Mouse (Mus musculus): ENCODE results near the gene Tbc1d2.
"Not testable (repeated sequence)": the region's sequence is repeated elsewhere in the genome, so short reads cannot be mapped to it uniquely, and the experiment has no call there.

Tbc1d2 gene

DNA sequence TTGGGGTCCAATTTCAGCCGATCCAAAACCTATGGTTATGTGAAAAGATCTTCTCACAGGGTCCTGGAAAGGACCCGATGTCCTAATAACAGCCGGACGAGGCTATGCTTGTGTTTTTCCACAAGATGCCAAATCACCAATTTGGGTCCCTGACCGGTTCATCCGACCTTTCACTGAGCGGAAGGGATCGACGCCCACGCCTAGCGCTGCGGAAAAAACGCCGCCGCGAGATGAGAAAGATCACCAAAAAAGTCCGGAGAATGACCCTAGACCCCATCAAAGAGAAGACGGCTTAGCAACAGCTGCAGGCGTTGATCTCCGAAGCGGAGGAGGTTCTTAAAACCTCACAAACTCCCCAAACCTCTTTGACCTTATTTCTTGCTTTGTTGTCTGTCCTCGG is 68.4 kb downstream of the Tbc1d2 start:
- DNase-seq (ENCODE audit: low read depth, low spot score), result not testable (repeated sequence)

GRCm38 (mm10) chr4:46580799-46581243 is 69.2 kb downstream of the Tbc1d2 start:
- not testable (repeated sequence) for DNase-seq (ENCODE audit: low read depth, low spot score)

DNA sequence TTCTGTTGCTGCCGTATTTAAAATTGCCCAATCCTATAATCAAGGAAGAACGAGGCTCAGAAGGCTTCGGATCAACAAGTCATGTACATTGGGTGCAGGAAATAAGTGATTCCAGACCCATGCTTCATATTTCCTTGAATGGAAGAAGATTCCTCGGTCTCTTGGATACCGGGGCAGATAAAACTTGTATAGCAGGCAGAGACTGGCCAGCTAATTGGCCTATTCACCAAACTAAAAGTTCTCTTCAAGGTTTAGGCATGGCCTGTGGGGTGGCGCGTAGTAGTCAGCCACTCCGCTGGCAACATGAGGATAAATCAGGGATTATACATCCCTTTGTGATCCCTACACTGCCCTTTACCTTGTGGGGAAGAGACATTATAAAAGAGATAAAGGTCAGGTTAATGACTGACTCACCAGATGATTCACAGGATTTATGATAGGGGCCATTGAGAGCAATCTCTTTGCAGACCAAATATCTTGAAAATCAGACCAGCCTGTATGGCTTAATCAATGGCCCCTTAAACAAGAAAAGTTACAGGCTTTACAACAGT is 71.1 kb downstream of the Tbc1d2 start:
- DNase-seq (ENCODE audit: low read depth, low spot score), result not testable (repeated sequence)

- DNase-seq (ENCODE audit: low read depth, low spot score), result no peak
Observed at GRCm38 (mm10) chr4:46578228-46578627, 71.8 kb downstream of the Tbc1d2 start.

DNA sequence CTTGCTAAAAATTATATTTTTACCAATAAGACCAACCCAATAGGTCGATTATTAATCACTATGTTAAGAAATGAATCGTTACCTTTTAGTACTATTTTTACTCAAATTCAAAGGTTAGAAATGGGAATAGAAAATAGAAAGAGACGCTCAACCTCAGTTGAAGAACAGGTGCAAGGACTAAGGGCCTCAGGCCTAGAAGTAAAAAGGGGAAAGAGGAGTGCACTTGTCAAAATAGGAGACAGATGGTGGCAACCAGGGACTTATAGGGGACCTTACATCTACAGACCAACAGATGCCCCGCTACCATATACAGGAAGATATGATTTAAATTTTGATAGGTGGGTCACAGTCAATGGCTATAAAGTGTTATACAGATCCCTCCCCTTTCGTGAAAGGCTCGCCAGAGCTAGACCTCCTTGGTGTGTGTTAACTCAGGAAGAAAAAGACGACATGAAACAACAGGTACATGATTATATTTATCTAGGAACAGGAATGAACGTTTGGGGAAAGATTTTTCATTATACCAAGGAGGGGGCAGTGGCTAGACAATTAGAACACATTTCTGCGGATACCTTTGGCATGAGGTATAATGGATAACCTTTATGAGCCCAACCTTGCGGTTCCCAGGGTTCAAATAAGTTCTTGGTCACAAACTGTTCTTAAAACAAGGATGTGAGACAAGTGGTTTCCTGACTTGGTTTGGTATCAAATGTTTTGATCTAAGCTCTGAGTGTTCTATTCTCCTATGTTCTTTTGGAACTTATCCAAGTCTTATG is 74.3 kb downstream of the Tbc1d2 start:
- DNase-seq (ENCODE audit: low read depth, low spot score), result not testable (repeated sequence)

- DNase-seq (ENCODE audit: low read depth, low spot score), result no peak
Observed at GRCm38 (mm10) chr4:46574841-46575240, 75.2 kb downstream of the Tbc1d2 start.

DNA sequence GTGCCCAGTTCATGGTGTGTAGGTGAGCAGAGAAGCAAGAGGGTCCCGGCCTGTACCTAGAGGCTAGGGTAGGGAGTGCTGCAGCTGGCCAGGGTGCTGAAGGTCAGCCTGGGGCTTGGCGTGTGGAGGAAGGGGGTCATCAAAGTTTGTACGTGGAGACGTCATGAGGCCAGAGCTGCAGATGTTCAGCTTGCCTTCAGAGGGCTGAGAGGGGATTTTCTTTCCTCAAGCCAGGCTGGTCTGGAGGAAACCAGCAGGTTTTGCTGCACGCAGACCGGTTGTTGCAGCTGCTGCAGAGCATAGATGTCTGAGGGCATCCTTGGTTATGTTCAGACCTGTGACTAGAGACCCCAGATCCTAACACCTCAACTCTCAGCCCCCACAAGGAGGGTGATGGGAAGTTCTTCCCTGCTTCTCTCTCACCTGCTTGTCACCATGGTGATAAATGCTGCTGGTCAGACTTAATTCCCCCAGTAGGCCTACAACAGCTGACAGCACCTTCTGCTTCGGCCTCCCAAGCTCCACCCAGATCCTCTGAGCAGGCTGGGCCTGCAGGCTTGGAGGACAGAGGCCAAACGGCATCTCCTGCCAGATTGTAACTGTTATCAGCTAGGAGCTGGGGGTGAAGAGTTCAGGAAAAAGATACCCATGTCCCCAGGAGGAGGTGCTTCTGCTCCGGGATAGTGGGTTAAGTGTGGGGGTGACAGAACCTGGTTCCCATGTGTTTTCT is 75.8 kb downstream of the Tbc1d2 start:
- DNase-seq (ENCODE audit: low read depth, low spot score), result no peak

- no peak for DNase-seq (ENCODE audit: low read depth, low spot score)
Observed at GRCm38 (mm10) chr4:46572616-46573015, 77.4 kb downstream of the Tbc1d2 start.

DNA sequence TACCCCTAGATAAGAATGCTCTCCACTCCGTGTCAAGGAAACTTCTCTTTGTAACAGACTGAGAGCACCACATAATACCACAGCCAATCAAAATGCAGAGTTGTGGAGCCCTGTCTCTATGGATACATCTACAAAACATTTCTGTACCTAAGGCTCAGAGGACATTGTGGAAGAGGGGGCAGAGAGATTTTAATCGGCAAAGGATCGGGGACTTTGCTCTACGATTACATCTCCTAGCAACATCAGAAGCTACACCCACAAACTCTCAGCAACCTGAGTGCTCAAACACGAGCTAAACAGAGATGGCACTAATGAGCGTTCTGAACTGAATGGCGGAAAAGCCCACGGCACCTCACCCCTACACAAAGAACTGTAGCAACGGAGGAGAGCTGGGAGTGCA is 78.3 kb downstream of the Tbc1d2 start:
- DNase-seq (ENCODE audit: low read depth, low spot score), result no peak

GRCm38 (mm10) chr4:46569671-46570070 is 80.3 kb downstream of the Tbc1d2 start:
- DNase-seq (ENCODE audit: low read depth, low spot score), result no peak

GRCm38 (mm10) chr4:46568169-46568568 is 81.8 kb downstream of the Tbc1d2 start:
- DNase-seq (ENCODE audit: low read depth, low spot score), result no peak

DNA sequence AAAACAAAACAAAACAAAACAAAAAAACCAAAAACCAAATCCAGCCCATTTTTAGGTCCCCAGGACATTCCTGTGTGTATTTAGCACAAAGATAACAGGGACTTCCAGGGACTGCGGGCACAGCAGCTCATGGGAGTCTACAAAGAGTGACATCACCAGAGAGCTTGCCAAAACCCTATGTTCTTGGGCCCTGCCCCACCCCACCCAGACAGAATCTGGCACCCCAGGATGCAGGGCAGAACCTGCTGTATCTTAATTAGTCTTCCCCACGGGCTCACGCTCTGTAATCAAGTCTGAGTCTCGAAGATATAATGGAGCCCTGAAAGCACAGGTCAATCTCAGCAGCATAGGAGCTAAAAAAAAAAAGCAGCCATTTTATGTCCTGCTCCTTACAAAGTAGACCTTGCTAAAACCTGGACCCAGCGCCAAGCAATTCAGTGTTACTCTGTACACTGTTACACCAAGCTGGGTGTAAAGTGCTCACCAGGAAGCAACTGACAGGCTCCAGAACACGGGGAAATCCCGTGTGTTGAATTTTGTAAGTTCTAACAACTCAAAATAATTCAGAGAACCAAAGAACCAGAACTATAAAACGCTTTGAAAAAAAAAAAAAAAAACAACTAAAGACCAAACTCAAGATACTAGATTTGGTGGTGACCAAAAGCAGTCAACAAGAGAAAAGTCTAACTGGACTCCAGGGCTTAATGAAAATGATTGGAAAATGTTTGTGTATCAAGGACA is 82.9 kb downstream of the Tbc1d2 start:
- DNase-seq (ENCODE audit: low read depth, low spot score), result no peak

DNA sequence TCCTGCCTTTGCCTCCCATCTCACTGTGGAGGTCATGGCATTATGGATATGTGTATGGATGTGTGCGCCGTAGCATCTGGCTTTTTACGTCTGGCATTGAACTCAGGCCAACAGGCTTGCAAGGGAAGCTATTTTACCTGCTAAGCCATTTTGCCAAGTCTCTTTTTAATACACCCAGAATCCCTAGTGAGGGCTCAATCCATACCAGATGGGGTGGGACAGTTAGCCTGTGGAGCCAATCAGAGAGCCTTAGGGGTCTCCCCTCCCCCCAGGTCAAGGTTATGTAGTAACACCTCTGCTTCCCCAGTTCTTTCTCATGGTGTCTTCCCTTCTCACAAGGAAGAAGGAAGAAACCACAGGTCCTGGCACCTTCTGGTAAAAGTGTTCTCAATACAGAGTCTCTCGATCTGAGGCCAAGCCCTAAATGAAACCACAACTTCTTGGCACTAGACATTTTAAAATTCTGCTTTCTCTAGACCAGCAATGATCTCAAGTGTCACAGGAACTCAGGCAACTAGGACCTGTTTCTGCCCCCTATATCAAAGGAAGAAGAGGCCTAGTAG is 84.5 kb downstream of the Tbc1d2 start:
- no peak for DNase-seq (ENCODE audit: low read depth, low spot score)

GRCm38 (mm10) chr4:46564247-46564646 is 85.8 kb downstream of the Tbc1d2 start:
- DNase-seq (ENCODE audit: low read depth, low spot score), result no peak

DNA sequence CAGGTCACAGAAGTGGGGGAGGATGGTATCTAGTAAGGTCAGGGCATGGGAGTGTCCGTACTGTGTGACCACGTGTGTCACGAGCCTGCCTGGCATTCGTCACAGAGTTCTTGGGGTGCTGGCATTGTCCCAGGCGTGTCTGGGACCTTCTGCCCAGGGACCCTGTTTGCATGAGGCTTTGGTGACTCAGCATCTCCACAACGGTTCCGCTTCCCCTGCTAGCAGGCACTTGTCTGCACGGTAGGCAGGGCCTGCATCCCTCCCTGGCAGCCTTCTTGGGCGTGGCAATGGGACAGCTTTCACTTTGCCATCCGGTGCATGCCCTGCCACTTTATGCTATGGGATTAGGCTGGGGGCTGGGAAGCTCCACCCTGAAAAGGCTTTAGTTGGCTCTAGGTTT is 86.2 kb downstream of the Tbc1d2 start:
- no peak for DNase-seq (ENCODE audit: low read depth, low spot score)

GRCm38 (mm10) chr4:46562841-46563240 is 87.2 kb downstream of the Tbc1d2 start:
- DNase-seq (ENCODE audit: low read depth, low spot score), result no peak

DNA sequence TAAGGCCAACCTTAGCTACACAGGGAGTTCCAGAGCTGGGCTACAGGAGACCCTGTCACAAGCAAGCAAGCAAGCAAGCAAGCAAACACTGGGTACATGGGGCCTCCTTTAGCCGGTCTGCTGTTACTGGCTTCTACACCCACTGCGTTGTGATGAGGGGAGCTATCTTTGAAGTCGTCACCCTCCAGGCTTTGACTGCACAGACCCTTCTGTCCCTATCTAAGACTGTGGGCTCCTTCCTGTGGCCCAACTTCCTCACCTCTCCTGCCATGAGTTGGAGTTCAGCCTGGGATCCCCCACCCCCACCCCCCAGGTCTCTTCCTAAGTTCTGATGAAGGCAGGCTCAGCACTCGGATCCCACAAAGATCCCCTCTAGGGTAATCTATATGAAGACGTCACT is 88.0 kb downstream of the Tbc1d2 start:
- DNase-seq (ENCODE audit: low read depth, low spot score), result no peak

- no peak for DNase-seq (ENCODE audit: low read depth, low spot score)
Observed at GRCm38 (mm10) chr4:46560069-46560705, 89.8 kb downstream of the Tbc1d2 start.

GRCm38 (mm10) chr4:46558672-46559667 is 91.0 kb downstream of the Tbc1d2 start:
- no peak for DNase-seq (ENCODE audit: low read depth, low spot score)

DNA sequence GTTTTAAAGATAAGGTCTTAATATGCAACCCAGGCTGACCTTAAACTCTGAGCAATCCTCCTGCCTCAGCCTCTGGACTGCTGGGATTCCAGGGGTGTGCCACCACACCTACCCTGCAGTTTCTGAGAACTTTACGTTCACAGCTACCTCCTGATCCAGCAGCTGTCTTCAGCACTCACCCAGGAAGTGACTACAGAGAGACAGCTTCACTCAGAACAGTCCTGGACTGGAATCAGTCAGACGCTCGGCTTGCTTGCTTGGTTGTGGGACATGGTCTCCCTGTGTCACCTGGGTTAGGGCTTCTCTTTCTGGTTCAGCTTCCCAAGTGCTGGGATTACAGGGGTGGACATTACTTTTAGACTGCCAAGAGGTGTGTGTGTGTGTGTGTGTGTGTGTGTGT is 93.1 kb downstream of the Tbc1d2 start:
- DNase-seq (ENCODE audit: low read depth, low spot score), result no peak

Measured in c-Kit-negative CD71-positive TER-119-positive erythroid progenitor cells, embryonic 14.5 days (primary cell).